Mouse (Mus musculus): ENCODE measurements around the gene H13. TPM values are rescaled to one million over a fixed set of nuclear protein-coding genes. Genes with fewer than 3 reads are reported as not detected.

The H13 gene
- polyA plus RNA-seq, 1 experiment from 2014 or later: 77.2 TPM

DNA sequence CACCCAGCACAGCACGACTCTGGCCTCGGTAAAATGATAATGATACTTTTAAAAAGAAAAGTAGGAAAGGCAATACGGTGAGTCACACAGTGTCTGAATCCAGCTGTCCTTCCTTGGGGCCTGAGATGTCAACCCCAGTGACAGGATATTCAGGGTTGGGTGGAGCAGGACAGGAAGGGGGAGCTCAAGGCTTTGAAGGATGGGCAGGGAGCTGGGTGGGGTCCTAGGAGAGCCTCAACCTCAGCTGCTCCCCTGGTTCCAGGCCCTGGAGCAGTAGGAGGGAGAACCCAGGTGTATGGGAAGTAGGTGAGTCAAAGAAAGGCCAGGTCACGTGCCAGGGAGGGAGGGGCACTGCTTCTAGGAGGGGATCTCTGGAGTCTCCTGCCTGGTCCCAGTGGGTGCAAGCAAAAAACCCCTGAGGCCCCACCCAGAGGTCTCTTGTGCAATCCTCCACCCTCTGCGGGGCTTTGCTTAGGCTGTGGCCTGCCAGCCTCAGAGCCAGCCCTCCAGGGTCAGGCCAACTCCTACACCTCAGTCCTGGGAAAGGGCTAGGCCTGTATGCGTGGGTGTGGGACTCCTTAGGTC, 57.6 kb downstream of the H13 start:
- Histone ChIP-seq H3K36me3 (ENCODE audit: inconsistent target) (no peaks in the 10 kb centered on the region), H3K79me2 (ENCODE audit: inconsistent target) (no peaks in the 10 kb centered on the region), H3K4me3 (ENCODE audit: inconsistent target) (no peak overlapping the region), H3K27ac (no peak overlapping the region)
- 32% methylated on average over 6 of the region's 6 CpGs for WGBS (ENCODE audit: missing documents)

DNA sequence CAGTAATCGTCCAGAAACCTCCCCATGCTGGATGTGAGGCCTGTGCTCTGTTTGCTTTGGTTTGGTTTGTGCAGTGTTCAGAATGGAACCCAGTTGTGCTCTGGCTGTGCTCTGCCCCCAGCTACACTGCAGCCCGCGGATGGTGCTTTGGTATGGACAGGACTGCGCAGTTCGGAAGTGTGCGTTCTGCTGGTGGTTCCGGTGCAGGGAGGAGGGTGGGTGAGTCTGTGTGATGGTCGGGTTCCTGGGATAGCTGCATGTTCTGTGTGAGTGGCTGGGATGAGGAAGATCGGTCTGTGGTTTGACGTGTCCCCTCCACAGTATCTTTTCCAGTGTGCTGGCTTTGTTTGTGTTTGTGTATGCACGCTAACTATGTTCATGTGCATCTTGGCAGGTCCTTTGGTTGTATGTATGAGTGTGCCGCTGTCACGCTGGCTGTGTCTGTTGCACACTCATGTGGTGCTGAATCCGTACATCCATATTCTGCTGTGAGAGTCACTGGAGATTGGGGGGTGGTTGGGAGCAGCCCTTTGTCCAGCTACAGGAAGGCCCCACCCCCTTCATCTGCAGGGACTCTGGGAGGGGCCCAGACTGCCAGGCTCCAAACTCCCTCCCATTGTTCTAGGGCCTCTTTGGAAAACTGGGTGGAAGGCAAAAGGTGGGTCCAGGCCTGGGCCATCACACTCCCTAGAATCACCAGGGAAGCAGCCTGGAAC, 58.7 kb downstream of the H13 start:
- 94% methylated on average over 14 of the region's 14 CpGs for WGBS (ENCODE audit: missing documents)
- H3K36me3 ChIP-seq (ENCODE audit: inconsistent target): no peaks in the 10 kb centered on the region
- no peaks in the 10 kb centered on the region for H3K79me2 ChIP-seq (ENCODE audit: inconsistent target)
- H3K27ac ChIP-seq: no peak overlapping the region
- no peak overlapping the region for H3K4me3 ChIP-seq (ENCODE audit: inconsistent target)

DNA sequence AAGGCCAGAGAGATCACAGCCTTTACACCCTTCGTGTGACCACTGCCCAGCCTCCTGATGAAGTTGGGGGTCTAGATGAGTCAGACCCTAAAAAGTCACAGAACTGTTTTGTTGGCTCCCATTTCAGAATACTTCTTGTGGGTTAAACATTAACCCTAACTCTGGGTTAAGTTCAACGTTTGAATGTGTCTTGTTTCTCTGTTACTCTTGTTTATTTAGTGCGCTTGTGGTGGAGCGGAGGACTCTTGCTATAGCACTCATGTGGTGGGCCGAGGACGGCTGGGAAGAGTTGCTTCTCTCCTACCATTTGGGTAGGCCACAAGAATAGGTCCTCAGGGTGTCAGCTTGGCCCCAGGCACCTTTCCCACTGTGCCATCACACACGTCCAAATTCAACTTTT, 59.3 kb downstream of the H13 start:
- Histone ChIP-seq H3K4me3 (ENCODE audit: inconsistent target) (no peak overlapping the region), H3K36me3 (ENCODE audit: inconsistent target) (no peaks in the 10 kb centered on the region), H3K79me2 (ENCODE audit: inconsistent target) (no peaks in the 10 kb centered on the region), H3K27ac (no peak overlapping the region)
- WGBS (ENCODE audit: missing documents): 94% methylated on average over 7 of the region's 7 CpGs

DNA sequence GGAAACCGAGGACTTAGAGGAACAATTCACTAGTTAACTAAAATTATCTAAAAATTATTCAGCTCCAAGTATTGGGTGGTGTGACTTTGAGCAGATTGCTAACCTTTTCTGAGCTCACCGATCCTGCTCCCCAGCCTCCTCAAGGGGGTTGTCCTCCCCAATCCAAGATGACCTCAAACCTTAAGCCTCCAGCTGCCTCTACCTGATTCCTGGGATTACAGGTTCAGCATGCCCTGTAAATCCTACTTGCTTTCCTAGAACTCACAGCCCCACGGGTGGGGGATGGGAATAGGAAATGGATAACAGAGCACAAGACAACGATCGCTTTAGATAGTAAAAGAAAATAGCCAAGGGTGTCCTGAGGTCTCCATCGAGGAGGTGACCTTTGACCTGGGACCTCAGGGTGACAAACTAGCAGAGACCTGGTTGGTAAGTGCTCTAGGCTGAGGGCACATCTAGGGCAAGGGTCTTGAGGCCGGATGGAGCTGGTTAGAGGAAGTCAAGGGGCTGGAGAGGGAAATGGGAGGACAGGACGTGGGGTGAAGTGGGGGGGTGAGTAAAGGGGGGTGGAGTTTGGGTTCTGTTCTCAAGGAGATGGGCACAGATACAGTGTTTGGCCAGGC, 59.9 kb downstream of the H13 start:
- Histone ChIP-seq H3K27ac (no peak overlapping the region), H3K79me2 (ENCODE audit: inconsistent target) (no peaks in the 10 kb centered on the region), H3K4me3 (ENCODE audit: inconsistent target) (no peak overlapping the region), H3K36me3 (ENCODE audit: inconsistent target) (no peaks in the 10 kb centered on the region)
- 54% methylated on average over 8 of the region's 8 CpGs for WGBS (ENCODE audit: missing documents)

DNA sequence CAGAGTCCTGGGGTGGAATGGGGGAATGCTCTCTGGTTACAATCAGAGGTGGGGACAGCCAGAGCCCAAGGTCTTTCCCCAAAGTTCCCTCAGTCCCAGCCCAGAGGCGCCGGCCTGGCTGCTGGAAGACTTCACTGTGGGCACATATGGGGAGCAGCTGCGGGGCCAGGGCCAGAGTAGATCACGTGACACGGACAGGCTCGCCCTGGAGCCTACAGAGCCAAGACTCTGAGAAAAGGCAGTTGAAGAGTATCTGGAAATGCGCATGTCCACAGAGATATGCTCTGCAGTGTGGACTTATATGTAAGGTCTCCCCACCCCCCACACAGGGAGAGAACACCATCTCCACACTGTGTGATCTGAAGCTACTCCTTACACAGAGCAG, 60.4 kb downstream of the H13 start:
- no peak overlapping the region for H3K4me3 ChIP-seq (ENCODE audit: inconsistent target)
- WGBS (ENCODE audit: missing documents): 84% methylated on average over 7 of the region's 7 CpGs
- no peak overlapping the region for H3K27ac ChIP-seq
- H3K36me3 ChIP-seq (ENCODE audit: inconsistent target): no peaks in the 10 kb centered on the region
- no peaks in the 10 kb centered on the region for H3K79me2 ChIP-seq (ENCODE audit: inconsistent target)

DNA sequence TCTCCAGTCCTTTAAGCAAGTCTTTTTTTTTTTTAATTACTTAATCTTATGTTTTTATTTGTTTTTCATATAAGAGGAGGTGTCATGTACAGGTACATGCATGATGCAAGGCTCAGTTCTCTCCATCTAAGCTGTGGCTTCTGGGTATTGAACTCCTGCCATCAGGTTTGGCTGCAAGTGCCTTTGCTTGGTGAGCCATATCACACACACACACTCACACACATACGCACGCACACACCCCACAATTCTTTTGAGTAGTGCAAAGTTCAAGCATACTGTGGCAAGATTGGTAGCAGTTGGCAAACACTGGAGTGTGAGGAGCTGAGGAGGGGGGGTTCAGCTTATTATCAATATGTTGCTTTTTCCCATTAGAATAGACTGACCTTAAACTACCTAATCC, 63.9 kb downstream of the H13 start:
- Histone ChIP-seq H3K79me2 (ENCODE audit: inconsistent target) (peaks cover 21% of the 10 kb centered on the region), H3K4me3 (ENCODE audit: inconsistent target) (no peak overlapping the region), H3K36me3 (ENCODE audit: inconsistent target) (no peaks in the 10 kb centered on the region), H3K27ac (no peak overlapping the region)
- WGBS (ENCODE audit: missing documents): 97% methylated on average over 2 of the region's 2 CpGs

DNA sequence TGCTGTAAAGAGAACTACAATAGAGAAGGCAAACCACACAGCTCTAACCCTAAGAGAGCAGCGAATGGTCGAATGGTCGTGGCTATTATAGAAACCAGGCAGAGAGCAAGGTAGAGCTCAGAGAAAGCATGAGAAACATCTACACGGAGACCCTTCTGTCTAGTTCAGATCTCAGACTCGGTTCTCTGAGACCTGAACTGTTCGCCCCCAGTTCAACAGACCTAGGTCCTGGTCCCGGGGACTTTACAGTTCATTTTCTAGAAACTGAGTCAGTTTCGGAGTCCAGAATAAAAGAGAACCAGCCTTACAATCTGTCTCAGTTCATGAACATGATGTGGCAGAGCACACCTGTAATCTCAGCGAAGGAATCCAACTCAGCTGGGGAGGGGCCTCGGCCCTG, 65.2 kb downstream of the H13 start:
- Histone ChIP-seq H3K27ac (no peak overlapping the region), H3K36me3 (ENCODE audit: inconsistent target) (no peaks in the 10 kb centered on the region), H3K79me2 (ENCODE audit: inconsistent target) (peaks cover 21% of the 10 kb centered on the region), H3K4me3 (ENCODE audit: inconsistent target) (no peak overlapping the region)
- WGBS (ENCODE audit: missing documents): 51% methylated on average over 10 of the region's 10 CpGs

DNA sequence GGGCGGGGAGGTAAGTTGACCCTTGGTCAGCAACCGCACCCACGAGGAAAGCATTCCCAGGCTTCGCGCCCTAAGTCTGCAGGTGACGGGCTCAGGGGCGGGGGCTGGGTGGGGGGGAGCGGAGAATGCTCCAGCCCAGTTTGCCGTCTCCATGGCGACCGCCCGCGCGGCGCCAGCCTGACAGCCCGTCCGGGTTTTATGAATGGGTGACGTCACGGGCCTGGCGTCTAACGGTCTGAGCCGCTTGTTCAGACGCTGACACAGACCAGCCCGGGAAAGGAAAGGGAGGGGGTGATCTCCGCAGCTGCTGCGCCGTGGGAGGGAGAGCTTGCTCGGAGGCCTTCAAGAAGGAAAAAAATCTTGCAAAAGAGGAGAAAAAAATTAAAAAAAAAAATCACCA, 65.7 kb downstream of the H13 start:
- peak overlapping the region; percentile 33; the same call in 1 of the 2 replicates for H3K4me3 ChIP-seq (ENCODE audit: inconsistent target)
- H3K36me3 ChIP-seq (ENCODE audit: inconsistent target): no peaks in the 10 kb centered on the region
- 3% methylated on average over 26 of the region's 28 CpGs for WGBS (ENCODE audit: missing documents)
- no peak overlapping the region for H3K27ac ChIP-seq
- peaks cover 21% of the 10 kb centered on the region for H3K79me2 ChIP-seq (ENCODE audit: inconsistent target)

DNA sequence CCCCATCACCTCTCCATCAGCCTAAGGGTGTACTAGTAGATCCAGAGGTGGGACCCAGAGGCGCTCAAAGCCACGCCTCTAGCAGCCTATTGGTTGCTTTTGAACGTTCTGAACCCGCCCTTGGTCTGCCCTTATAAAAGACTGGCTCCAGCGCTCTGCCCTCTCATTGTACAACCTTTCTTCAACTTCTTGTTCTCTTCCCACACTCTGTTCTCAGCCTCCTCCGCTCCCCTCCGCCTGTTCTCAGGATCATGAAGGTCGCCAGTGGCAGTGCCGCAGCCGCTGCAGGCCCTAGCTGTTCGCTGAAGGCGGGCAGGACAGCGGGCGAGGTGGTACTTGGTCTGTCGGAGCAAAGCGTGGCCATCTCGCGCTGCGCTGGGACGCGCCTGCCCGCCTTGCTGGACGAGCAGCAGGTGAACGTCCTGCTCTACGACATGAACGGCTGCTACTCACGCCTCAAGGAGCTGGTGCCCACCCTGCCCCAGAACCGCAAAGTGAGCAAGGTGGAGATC, 66.9 kb downstream of the H13 start, which contains the start of gene Id1:
Gene Id1, plus strand, starts transcription at position 162 of the 512 bp plus-strand sequence.
- under 1% methylated on average over 28 of the region's 28 CpGs for WGBS (ENCODE audit: missing documents)
- H3K27ac ChIP-seq: no peak within 1 kb of the TSS
- H3K36me3 ChIP-seq (ENCODE audit: inconsistent target): no peaks in the 10 kb centered on the region
- H3K79me2 ChIP-seq (ENCODE audit: inconsistent target): peaks cover 21% of the 10 kb centered on the region
- peak within 1 kb of the TSS; percentile 33 for H3K4me3 ChIP-seq (ENCODE audit: inconsistent target)

DNA sequence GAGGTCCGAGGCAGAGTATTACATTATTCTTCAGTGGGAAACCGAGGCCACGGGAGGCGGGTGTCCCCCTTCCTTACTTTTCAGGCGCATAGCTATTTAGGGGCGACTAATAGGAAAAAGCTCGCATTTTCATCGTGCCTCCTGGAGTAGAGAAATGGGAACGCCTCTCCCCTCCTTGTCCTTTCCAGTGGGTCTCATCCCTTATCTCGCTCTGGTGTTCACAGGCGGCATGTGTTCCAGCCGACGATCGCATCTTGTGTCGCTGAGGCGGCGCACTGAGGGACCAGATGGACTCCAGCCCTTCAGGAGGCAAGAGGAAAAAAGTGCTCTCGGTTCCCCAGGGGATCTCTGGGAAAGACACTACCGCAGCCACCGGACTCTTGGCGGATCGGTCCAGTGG, 67.5 kb downstream of the H13 start:
- Histone ChIP-seq H3K4me3 (ENCODE audit: inconsistent target) (peak overlapping the region; percentile 33), H3K79me2 (ENCODE audit: inconsistent target) (peaks cover 21% of the 10 kb centered on the region), H3K27ac (no peak overlapping the region), H3K36me3 (ENCODE audit: inconsistent target) (no peaks in the 10 kb centered on the region)
- 6% methylated on average over 22 of the region's 22 CpGs for WGBS (ENCODE audit: missing documents)

DNA sequence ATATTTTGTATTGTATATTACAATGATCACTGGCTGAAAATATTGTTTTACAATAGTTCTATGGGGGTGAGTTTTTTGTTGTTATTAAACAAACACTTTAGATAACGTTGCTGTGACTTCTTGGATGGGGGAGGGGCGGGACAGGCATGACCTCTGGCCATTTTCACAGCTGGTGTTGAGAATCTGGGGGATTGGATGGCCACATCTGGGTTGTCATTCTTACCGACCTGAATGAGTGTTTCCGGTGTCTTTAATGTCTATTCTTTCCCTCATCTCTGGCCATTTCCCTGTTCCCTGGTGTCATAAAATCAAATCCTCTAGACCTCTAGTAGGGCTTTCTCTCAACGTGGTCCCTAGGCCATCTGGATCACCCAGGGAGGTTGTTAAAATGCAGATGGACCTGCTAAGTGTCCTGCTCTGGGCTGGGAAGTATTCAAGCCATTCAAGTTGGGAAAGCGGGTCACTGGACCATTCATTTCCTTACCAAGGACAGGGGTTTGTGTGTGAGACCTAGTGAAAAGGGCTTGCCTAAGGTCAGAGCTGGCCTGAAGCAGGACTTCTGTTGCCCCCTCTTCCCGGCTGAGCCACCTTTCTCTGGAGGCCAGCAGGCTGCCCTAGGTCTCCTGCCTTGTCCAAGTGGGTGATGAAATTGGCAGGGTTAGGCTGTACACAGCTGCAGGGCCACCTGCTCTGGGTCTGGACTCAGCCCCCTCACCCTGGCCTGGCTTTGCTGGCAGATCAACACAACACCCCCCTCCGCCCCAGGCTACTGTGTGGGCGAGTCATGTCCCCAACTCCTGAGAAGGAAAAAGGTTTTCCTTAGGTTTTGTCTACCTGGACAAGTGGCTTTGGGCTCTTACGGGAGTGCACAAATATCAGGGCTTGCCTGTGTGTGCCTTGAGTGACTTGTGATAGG, 68.3 kb downstream of the H13 start:
- H3K36me3 ChIP-seq (ENCODE audit: inconsistent target): no peaks in the 10 kb centered on the region
- WGBS (ENCODE audit: missing documents): 66% methylated on average over 10 of the region's 10 CpGs
- H3K79me2 ChIP-seq (ENCODE audit: inconsistent target): peaks cover 21% of the 10 kb centered on the region
- no peak overlapping the region for H3K27ac ChIP-seq
- H3K4me3 ChIP-seq (ENCODE audit: inconsistent target): peak overlapping the region; percentile 33

DNA sequence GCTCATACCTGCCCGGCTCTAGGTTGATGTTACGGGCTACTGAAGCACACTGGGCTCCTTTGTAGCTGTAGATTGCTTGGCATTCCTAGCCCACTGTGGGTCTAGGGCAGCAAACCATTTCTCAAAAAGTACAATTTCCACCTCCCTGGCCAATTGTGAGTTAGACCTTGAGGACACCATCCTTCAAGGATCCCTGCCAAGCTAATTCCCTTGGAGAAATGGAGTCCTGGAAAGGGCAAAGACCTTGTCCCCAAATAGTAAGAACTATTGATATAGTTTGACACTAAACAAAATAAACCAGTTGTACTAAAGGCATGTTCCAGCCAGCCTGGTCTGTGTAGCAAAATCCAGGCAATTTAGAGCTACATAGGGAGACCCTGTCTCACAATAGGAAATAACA, 69.1 kb downstream of the H13 start:
- no peak overlapping the region for H3K4me3 ChIP-seq (ENCODE audit: inconsistent target)
- H3K79me2 ChIP-seq (ENCODE audit: inconsistent target): peaks cover 21% of the 10 kb centered on the region
- 92% methylated on average over 2 of the region's 2 CpGs for WGBS (ENCODE audit: missing documents)
- no peaks in the 10 kb centered on the region for H3K36me3 ChIP-seq (ENCODE audit: inconsistent target)
- no peak overlapping the region for H3K27ac ChIP-seq

DNA sequence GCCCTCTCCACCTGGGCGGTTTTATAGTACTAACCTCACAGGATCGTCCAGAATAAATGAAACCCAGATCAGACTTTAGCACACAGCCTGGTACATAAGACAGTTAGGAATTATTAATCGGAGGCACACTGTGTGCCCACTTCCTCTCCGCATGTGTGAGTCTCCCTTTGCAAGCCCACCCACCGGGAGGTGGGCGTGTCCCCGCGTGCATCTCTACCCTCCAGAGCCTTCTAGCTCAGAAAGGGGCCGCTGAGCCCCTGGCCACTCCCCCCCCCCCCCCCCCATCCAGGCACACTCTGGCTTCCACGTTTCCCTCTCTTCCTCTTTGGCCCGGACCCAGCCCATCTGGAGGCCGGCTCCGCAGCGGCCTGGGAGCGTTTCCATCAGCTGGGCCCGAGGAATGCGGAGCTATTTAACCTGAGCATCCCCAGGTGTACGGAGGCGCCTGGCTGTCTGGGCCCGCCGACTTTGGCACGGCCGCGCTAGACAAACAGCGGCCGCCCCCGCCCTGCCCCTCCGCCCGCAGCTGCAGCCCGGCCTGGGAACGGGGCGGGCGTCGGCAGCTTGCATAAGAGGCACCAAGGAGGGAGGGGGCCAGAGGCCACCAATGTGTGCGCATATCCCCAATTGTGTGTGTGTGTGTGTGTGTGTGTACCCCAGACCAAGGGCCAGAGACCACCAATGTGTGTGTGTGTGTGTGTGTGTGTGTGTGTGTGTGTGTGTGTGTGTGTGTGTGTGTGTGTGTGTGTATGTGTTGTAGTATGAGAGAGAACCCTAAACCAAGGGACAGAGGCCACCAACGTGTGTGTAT, 70.0 kb downstream of the H13 start:
- H3K79me2 ChIP-seq (ENCODE audit: inconsistent target): peaks cover 21% of the 10 kb centered on the region
- peak overlapping the region; percentile 7; the same call in 1 of the 2 replicates for H3K4me3 ChIP-seq (ENCODE audit: inconsistent target)
- 8% methylated on average over 26 of the region's 36 CpGs for WGBS (ENCODE audit: missing documents)
- no peaks in the 10 kb centered on the region for H3K36me3 ChIP-seq (ENCODE audit: inconsistent target)
- no peak overlapping the region for H3K27ac ChIP-seq

DNA sequence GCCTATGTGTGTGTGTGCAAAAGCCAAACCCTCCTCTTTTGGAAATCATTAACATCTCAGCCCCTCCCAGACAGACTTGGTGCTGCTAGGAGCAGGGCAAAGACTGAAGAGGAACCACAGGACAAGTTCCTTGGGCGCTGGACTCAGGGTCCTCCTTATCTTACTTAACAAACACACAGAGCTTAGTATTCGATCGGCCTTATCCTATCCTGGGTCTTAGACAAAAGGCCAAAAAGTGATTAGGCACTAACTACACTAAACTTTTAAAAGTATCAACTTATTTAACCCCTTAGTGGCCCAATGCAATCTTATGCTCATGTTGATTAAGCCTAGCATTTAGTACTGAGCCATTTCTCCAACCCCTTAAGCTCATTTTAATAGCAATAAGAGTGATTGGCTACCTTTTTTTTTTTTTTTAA, 70.6 kb downstream of the H13 start:
- 17% methylated on average over 3 of the region's 3 CpGs for WGBS (ENCODE audit: missing documents)
- peaks cover 21% of the 10 kb centered on the region for H3K79me2 ChIP-seq (ENCODE audit: inconsistent target)
- H3K36me3 ChIP-seq (ENCODE audit: inconsistent target): no peaks in the 10 kb centered on the region
- H3K4me3 ChIP-seq (ENCODE audit: inconsistent target): no peak overlapping the region
- H3K27ac ChIP-seq: no peak overlapping the region
